Mouse (Mus musculus): ENCODE data around the gene Pgm5. TPM values are rescaled to one million over a fixed set of nuclear protein-coding genes. Genes with fewer than 3 reads are reported as not detected.

Pgm5 gene
- total RNA-seq, 4 experiments from 2014 or later: 101 to 108 (median 103) TPM

DNA sequence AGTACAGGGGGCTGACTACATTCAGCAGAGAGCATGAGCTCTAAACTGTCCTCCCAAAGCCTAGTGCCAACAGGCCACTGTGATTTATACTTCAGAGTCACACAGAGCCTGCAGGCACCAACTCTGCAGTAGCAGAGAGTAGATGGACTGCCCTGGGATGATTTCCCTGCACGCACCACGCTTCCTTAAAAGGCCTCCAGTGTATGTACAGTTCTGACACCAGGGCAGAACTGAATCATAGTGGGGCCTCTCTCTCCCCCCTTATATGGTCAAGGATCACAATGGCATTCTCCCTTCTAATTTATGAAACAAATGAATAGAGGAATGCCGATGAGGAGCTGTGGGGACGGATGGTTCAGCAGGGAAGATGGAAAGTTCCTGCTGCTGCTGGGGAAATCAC lies 91.3 kb downstream of the Pgm5 start:
- no peak for DNase-seq (ENCODE audit: low spot score)

DNA sequence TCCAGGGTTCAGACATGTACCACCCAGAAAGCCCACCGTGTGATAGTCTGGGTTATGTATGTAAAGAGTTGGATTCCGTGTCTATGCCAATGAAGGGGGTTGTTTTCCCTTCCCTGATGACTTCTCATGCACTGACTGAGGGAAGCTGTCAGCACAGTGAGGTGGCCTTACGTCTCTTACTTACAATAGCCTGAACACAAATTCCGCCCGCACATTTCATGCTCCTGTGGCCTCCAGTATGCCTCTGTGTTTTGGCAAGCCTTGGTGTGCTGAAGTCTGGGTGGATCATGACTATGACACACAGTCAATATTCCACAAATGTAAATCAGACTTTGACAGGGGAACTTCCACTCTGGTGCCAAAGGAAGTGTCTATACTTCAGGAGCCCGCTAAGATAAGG lies 94.3 kb downstream of the Pgm5 start:
- DNase-seq (ENCODE audit: low spot score): no peak

DNA sequence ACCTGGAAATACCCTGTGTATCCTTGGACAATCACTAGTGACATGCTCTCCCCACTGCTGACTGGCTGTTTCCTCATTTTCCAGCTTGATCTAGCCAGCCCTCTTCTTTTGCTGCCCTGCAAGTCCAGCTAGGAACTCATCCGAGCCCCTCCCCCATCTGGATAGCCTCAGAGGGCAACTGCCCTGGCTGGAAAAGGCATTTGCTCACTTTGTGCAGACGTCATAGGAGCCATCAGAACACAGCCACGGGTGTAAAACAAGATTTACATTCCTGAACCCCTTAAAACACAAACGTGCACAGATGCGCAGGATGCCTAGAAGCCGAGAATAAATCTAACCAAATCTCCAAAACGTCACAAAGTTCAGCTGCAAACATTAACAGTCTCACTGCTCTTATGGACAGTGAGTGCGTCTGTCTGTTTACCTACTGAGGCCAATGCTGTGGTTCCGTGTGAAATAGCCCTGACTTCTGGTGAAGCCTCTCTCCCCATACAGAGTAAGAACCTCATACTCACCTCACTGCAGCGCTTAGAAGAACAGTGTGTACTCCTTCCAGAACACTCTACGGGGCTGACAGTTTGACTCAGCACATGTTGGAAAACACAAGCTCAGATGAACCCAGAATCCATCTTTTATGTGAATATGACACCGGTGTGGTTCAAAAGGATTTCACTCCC lies 99.0 kb downstream of the Pgm5 start:
- DNase-seq (ENCODE audit: low spot score): no peak

DNA sequence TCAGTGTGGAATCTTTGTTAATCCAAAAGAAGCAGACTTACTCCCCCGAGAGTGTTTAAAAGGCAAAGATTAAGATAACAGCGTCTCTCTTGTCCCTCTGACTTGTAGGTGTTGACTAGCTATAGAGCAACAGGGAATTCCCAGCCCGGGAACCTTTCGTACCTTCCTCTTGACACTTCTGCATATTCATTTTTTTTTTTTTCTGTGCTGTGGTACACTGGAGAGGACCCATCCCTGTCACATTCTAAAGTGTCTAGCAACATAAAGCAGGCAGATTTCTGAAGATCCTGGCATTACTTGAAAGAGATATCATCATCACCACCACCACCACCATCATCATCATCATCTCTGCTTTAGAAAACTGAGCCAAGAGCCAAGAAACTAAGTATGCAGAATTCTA lies 105.0 kb downstream of the Pgm5 start:
- no peak for DNase-seq (ENCODE audit: low spot score)

DNA sequence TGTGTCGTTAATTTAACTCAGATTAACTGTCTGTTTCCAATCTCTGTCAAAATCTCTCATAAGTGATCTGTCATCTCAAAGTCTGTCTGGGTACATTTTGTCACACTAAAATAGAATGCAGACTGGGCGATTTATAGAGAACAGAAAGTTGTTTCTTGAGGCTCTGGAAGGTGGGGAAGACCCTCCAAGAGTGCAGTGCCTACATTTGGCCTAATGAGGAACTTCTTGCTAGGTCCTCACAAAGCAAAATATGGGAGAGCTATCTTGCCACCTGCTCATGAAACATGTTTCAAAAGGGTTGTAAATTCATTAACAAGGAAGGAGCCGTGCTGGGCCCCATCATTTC lies 107.2 kb downstream of the Pgm5 start:
- no peak for DNase-seq (ENCODE audit: low spot score)

DNA sequence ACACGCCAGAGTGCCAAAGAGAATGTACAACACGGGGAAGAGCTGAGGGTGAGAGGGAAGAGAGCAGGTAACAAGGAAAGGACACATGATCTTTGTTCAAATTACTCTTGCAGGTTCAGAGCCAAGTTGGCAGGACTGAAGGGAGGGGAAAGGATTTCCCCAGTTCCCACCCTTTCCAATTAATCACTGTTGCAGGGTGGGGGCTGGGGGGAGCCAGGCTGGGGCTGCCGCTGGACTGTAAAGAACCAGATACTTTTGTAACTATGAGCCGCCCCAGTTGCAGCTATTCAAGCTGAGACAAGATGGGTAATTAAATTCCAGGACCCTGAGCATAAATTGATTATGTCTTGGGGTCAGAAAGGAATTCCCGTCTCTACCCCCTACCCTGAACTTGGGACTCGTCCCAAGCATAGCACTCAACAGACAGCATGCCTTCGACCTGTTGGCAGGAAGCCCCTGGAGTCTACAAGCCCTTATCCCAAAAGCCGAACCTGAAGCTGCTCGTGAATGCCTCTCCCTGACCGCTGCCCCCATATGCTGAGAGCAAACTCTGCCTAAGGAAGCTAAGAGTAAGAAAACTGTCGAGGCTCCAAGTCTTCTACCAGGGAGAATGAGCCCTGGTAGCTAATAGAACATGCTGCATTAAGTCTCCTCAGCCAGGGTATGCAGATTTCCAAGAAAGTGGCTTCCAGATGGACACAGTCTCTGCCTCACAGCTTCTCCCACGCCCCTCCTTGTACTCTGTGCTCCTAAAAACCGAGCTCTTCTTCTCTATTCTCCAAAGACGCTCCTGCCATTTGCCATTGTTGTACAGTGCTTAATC lies 107.8 kb downstream of the Pgm5 start:
- DNase-seq (ENCODE audit: low spot score): peak; percentile 11

DNA sequence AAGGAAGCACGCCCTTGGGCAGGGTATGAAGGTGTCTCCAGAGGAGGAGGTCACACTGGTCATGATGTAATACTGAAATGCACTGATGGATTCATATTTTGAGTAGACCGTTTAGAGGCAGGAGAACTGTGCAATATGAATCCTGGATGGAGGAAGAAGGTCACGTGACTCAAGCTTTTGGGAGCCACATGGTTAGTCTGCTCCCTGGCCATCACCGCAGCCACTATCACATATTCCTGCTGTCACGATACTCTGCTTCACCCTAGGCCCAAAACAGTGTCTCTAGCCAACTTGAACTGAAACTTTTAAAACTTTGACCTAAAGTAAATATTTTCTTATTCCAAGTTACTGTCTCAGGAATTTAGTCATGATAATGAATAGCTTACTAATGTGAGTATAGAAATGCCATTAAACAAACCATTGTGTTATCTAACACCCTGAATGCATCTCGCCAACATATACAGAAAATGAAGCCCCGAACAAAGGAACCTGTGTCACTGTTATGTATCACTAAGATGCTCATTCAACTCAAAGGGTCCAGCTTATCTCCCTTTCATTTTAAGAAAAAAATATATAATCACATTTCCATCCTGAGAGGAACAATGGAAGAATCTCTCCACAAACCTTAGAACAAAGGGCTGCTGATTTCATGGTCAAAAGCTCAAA lies 108.6 kb downstream of the Pgm5 start:
- DNase-seq (ENCODE audit: low spot score): no peak

DNA sequence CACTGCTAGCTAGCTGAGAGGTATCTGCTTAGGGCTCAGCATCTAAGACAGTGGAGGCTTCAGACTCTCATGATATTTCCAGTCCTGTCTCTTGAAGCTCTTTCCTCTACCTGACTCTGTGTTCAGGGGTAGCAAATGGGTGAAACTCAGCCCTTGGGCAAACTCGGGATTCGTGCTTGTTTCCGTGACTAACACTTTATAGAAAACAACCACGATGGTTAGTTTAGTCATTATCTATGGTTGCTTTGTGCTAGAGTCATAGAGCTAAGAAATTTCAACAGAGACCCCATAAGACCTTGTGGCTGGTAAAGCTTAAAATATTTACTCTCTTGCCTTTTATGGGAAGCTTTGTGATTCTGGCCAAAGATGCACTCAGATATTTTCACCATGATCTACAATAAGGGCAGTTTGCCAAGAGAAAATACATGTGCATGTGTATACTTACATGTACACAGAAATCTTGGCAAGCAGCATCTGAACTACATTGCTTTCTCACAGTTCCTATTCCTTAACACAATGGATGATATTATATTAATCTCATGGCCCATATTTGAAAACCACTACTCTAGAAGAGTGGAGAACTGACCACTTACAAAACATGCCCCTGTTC lies 115.3 kb downstream of the Pgm5 start:
- no peak for DNase-seq (ENCODE audit: low spot score)

DNA sequence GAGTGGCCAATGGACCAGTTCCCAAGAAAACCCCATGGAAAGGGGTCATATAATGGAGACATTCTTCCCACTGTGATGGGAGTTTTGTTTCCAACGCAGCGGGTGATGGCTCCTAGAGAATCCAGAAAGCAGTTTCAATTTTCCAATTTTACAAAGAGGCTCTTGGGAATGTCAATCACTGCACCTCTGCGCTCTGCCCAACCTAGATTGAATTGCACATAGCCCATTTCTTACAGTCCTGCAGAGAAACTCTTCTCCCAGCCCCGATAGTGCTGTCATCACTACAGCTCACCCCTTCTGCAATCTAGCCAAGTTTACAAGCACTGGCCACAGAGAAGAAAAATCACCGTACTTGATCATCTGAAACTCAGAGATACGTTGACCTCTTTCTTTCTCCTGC lies 119.0 kb downstream of the Pgm5 start:
- DNase-seq (ENCODE audit: low spot score): no peak

DNA sequence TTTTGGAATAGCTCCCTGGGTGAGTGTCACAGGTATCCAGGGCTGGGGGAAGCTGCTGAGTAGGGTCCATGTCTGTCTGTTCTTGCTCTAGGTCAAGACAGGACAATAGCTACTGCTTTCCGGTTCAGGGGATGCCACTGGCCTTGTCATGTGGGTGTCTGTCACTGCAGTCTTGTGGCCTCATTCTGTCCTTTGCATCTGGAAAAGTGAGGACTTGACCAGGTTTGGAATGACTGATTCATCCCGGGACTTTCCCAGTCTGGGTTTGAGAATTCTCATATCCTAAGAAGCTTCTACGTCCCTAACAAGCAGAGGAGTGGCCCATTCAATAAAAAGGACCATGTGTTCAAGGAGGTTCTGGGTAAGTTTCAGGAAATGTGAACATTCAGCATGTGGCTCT lies 122.9 kb downstream of the Pgm5 start:
- DNase-seq (ENCODE audit: low spot score): no peak

DNA sequence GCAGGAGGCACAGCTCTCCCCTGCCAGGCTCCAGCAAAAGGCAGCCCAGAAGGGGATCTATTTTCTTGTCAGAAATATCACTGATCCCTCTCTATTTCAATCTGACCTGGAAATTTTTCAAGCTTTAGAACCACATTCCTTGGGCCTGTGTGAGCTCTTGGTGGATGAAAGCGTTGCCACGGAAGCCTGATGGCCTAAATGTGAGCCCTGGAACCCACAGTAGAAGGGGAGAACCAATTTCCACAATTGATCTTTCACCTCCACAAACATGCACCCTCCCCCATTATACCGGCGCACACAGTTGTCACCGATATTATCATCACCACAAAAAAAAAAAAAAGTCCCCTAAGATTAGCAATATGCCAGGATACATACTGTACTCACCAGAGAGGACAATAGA lies 123.6 kb downstream of the Pgm5 start:
- DNase-seq (ENCODE audit: low spot score): no peak

DNA sequence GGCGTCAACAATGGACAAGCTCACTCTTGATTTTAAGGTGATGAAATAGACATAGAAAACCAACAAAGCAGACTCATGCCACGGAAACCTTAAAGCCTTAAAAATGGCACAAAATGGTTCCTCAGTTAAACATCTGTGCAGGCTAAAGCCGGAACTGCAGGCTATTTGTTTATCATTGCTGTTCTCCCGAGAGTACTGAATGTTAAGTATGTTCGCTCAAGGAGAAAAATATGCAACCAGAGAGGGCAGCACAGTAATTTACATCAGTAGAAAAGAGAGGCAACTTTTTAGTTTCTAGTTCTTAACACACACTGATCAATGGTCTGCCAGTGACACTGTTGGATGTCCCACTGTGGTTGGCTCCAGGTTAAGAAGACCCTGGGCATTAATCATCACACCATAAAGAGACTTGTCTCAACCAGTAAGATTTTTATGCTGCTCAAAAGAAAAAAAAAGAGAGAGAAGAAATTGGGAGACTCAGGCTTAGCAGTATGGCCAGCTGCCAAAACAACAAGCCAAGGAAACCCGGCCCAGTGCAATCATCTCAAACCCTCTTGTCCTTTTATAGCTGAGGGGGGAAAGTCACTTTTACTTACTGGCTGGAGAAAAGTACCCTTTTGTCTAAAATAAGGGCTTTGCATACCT lies 126.0 kb downstream of the Pgm5 start:
- DNase-seq (ENCODE audit: low spot score): peak; percentile 35

DNA sequence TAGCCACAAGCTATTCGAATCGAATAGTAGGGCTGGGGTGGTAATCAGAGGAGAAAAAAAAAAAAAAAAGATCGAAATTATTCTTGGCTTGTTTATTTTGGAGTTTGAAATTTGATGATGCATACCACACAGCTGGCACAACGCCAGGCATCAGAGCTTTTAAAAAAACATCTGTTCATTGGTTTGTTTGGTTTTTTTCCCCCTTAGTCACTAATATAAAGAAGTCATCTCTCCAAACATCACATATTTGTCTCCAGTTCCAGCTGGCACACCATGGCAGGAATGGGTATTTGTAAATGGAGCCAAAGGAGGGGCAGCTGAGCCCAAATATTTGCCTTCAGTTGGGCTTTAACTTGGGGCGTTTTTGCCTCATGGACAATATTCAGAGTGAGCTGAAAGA lies 131.0 kb downstream of the Pgm5 start:
- DNase-seq (ENCODE audit: low spot score): no peak

DNA sequence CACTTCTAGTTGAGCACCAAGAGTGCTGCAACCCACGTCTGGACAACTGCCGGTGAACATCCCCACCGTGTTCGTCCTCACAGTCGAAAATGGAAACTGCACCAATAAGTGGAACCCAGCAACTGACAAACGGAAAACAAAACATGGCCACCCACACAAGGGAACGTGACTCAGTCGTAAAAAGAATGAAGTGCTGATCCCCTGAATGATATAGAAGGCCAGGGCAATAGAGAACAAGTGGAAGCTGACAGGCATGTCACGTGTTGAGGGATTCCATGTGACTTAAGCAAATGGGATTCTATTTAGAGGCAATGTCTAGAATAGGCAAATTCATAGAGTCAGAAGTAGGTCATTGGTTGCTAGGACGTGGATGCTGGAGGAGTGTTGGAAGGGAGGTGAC lies 137.3 kb downstream of the Pgm5 start:
- no peak for DNase-seq (ENCODE audit: low spot score)

DNA sequence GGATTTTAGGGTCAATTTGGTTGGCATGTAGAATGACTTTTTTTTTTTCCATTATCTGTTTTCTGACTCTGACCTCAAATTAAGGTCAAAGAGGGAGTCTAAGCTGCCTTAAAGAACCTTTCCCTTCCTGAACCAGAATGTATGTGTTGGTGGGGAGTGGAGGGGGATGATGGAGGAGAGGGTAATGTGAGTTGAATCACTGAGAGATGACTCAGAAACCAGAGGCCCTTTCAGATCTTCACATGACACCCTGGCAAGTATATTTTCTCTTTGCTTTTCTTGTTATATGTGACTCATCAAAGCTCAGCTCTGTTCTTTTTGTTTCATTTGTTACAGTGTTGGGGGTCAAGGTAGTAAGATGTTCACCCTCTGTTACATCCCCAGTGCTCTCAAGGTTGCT lies 141.2 kb downstream of the Pgm5 start:
- DNase-seq (ENCODE audit: low spot score): no peak

DNA sequence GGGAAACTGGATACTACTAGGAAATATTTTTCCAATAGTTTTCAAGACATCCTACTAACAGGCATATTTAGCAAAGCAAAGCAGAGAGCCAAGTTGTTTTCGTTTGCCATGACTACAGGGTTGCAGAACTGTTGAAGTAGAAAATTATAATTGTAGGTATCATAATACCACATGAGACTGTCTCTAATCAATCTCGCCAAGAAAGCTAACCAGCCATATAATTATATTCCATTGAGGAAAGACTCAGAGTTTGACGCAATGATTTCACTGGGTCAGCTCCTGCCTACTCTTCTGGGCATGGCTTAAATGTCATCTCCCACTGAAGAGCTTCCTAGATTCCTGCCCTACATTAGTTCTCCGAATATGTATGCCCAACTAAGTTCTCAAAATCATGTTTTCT lies 142.2 kb downstream of the Pgm5 start:
- DNase-seq (ENCODE audit: low spot score): no peak

DNA sequence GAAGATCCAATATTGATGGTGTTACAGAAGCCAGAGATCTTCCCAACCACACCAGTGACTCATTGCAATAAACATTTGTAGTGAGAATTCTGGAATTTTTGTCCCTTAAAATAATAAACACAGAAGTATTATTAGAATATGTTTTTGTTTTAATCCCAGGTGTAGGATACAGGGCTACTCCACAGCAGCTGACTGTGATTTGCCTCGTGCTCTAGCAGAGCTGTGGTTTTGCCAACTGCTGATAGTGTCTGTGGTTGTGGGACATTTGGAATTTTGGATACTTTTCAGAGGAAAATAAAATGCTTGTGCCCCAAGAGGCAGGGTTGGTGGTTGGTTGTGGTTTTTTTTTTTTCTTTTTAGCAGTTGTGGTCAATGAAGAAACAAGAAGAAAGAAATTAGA lies 143.6 kb downstream of the Pgm5 start:
- no peak for DNase-seq (ENCODE audit: low spot score)

DNA sequence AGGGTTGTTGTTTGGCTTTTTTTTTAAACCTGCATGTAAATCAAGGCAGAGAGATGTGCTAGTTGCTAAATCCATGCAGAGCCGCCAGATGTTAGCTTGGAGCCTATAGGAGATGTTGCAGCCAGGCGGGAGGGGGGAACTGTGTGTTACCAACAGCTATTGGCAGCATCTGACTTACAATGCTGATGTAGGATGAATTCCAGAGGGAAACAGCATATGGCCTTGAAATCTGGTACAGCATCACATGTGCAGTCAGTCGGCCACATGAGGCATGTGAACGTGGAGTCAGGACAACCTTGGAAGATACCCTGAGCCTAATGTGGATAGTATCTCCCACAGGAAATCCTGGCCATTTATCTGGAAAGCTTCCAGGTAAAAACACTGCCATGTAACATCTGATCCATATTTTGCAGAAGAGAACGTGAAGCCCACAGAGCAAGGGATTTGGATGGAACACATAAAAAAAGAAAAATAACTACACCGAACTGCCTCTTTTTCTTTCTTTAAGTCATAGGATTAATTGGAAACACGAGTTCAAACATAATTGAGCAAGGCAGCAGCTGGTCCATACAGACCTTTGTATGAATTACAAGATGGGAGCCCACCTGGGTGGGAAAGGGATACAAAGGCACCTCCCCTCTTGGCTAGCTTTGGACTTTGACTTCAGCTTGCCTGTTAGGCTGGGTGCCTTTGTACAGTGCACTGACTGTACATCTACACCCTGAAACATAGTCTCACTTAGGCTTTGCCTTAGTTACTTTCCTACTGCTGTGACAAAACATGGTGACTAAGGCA lies 145.2 kb downstream of the Pgm5 start:
- no peak for DNase-seq (ENCODE audit: low spot score)

DNA sequence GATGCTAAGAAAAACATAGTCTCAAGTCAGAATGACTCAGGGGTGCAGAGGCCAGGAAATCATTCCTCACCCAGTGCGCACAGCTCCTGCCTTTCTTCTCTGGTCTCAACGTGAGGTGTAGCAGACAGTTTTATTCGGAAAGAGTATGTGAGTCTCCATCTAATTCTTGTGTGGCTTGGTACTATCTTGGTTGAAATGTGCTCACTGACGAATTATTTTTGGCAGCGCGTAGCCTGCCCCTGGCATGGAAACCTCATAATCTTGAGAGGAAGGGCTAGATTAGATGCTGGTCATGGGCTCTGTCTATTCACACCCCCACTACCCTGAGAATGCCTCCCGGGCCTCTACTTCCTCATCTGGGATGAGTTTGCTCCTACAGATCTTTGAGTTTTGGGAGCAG lies 153.6 kb downstream of the Pgm5 start:
- DNase-seq (ENCODE audit: low spot score): no peak

DNA sequence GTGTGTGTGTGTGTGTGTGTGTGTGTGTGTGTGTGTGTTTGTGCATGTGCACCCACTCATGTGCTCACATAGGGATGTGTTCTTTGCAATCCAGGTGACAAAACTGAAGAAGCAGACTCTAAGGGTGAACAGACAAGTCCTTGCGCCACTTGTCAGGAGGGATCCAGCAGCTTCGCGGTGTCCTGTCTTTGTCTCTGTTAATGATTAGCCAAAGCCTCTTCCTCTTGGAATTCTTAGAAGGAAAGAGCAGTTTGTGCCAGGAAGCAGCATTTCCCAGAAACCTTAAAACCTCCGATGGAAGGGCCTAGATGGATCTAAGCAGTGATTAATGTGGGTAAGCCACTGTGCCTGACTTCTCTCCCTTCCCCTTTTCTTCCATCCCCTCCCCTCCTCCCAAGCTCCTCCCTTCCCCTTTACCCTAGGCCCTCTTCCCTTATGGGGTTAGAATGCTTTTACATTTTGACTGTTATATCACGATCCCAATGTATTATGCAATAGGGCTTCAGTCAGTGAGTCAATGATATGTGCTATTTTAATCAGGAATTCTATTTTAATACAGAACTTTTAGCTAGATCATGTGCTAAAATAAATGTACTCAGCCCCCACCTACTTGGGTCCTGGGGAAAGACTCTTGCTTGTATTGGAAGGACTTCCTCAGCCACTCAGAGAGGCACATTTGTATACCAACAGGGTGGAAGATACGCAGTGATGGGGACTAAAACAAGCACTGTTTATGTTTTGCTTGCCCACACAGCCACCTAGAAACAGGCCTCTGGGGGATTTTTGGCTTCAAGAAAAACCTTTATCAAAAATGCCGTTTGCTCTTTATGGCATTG lies 154.4 kb downstream of the Pgm5 start:
- no peak for DNase-seq (ENCODE audit: low spot score)
